ENCODE assay signal across 1 mouse cellular context in the genomic region with DNA sequence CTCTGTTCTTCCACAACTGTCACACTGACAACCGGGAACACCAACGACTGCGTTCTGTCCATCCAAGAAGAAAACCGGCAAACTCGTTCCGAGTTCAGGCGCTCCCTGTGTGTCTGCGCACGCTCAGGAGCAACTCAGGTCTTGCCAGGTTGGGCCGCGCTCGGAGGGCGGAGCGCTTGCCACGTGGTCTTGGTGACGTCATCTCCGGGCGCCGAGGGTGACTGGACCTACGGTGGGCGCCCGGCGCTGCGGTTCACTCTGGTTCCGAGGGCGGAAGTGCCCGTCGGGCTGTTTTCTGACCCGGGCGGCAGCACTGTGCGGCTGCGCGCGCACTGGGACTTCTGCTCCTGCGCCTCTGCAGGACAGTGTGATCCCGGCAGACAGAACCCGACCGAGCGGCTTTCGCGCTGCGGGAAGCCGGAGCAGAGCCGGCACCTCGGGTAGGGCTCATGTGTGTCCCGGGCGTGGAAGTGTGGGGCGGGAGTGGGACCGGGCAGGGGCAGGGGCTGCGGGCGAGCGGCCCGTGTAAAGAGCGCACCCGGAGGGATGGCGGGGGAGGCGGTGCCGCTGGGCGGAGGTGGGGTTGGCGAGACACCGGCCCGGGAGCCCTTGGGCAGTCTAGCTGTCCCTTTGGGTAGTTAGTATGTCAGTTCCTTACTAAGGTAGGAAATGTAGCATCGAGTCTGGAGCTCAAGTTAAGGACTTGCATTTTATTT.
A peak's percentile ranks its signal among the peaks of the same experiment; 100 is the strongest.
TF ChIP-seq lines count a peak whose summit lies in the region.

TSS of gene Atg5 (plus strand) at position 214 of the 716 bp plus-strand sequence.

TF ChIP-seq in CH12.LX, 34 proteins besides CTCF, POLR2A, EP300 and RAD21 (continued from another document):
- peak; percentile 56; the same call in 1 of the 2 replicates for TF ChIP-seq POLR2AphosphoS2 (IDR thresholded peaks at IDR 0.05; ENCODE audit: low read depth, low read length)
- TF ChIP-seq NELFE (IDR thresholded peaks at IDR 0.05; ENCODE audit: low read depth, low read length) = peak; percentile 87
- no peak for TF ChIP-seq PAX5 (IDR thresholded peaks at IDR 0.05; ENCODE audit: low read length)
- peak; percentile 91 for TF ChIP-seq NRF1 (IDR thresholded peaks at IDR 0.05; ENCODE audit: low read depth, low read length)
- no peak; the same call in 1 of the 2 replicates for TF ChIP-seq GABPA (IDR thresholded peaks at IDR 0.05; ENCODE audit: insufficient replicate concordance, low read depth, low read length)
- peak; percentile 96 for TF ChIP-seq MXI1 (IDR thresholded peaks at IDR 0.05; ENCODE audit: low read depth, low read length)
- no peak for TF ChIP-seq E2F4 (IDR thresholded peaks at IDR 0.05; ENCODE audit: insufficient replicate concordance, low read depth, low read length)
- peak; percentile 87 for TF ChIP-seq SIN3A (IDR thresholded peaks at IDR 0.05; ENCODE audit: low read length)
- no peak for TF ChIP-seq RCOR1 (conservative IDR thresholded peaks at IDR 0.05; ENCODE audit: low read depth, low read length)
- peak; percentile 94 for TF ChIP-seq USF2 (conservative IDR thresholded peaks at IDR 0.05; ENCODE audit: low read depth, low read length)
- peak; percentile 92 for TF ChIP-seq TCF12 (IDR thresholded peaks at IDR 0.05; ENCODE audit: low read depth, low read length)
- peak; percentile 82; the same call in 1 of the 2 replicates for TF ChIP-seq KAT2A (IDR thresholded peaks at IDR 0.05; ENCODE audit: insufficient replicate concordance, low read length)
- no peak for TF ChIP-seq ZC3H11A (IDR thresholded peaks at IDR 0.05; ENCODE audit: low read depth, low read length)
- TF ChIP-seq TBP (conservative IDR thresholded peaks at IDR 0.05; ENCODE audit: low read depth, low read length) = 0 out of 2 replicates have a peak, but pooled peaks have one; percentile 61
- TF ChIP-seq ZNF384 (IDR thresholded peaks at IDR 0.05; ENCODE audit: low read depth, low read length) = no peak
- peak; percentile 81 for TF ChIP-seq MEF2A (IDR thresholded peaks at IDR 0.05; ENCODE audit: borderline replicate concordance, low read depth, low read length)
- peak; percentile 87 for TF ChIP-seq MYC (IDR thresholded peaks at IDR 0.05; ENCODE audit: low read depth, low read length)
- TF ChIP-seq ETS1 (conservative IDR thresholded peaks at IDR 0.05; ENCODE audit: low read depth, low read length) = peak; percentile 55; the same call in 1 of the 2 replicates
- TF ChIP-seq JUN (IDR thresholded peaks at IDR 0.05; ENCODE audit: insufficient read depth, low read depth, low read length) = peak; percentile 61
- TF ChIP-seq USF1 (IDR thresholded peaks at IDR 0.05; ENCODE audit: low read depth, low read length) = peak; percentile 95
